Mouse (Mus musculus): ENCODE results near the gene Bmp7.

The Bmp7 gene

DNA sequence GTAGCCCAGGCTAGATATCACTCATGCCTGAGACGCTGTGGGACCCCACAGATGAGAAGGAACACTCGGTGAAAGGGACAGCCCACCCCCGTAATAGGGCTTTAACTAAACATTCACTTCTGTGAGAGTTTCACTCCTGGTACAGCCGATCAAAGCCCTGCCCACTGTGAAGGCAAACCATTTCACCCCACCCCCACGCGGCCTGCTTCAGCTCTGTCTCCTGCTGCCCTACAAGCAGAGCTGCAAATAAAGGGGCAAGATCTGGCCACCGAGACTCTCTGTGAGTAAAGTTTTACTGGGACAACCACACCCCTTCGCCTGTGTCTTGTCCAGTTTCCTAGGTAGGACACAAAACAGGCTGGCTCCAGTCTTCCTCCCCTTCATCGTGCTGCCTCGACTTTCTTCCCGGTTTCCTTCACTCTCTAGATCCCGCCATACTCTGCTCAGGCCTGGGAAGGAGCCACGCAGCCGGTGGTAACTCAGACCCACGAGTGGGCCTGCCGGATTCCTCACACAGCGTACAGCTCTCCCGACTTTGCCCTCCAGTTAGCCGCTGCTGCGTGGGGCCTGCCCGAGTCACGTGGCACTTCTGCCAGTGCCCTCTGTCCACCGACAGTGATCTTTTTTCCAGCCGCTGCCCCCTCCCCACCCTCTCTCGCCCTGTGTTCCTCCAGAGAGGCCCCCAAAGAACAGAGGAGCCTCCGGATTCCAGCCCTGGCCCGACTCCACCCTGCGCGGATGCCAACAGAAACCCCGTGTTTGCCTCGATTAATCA is 94.4 kb downstream of the Bmp7 start:
- DNase-seq: no peak

- no peak for DNase-seq
Measured at GRCm38 (mm10) chr2:172843903-172844302, 96.2 kb downstream of the Bmp7 start.

DNA sequence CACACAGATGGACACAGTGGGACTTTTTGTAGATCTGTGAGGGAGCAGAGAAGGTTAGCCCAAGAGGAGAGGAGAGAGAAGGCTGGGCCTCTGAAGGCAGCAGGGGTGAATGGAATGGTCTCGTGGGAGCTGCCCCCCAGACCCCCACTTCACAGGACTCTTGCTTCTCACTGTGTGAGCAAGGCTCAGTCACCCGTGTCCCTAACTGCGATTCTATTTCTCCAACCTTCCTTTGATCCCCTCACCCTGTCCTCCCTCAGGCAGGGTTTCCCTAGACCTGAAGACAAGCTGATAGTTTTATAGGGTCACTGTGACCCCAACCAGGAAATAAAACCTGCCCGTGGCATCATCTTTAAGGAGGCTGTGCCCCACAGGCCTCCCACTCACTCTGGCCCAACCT is 97.8 kb downstream of the Bmp7 start:
- DNase-seq: no peak

GRCm38 (mm10) chr2:172840905-172841750 is 99.0 kb downstream of the Bmp7 start:
- DNase-seq: peak; percentile 40 to 41

- DNase-seq: no peak
Measured at GRCm38 (mm10) chr2:172839317-172839980, 100.7 kb downstream of the Bmp7 start.

- no peak for DNase-seq
Measured at GRCm38 (mm10) chr2:172836516-172836915, 103.6 kb downstream of the Bmp7 start.

DNA sequence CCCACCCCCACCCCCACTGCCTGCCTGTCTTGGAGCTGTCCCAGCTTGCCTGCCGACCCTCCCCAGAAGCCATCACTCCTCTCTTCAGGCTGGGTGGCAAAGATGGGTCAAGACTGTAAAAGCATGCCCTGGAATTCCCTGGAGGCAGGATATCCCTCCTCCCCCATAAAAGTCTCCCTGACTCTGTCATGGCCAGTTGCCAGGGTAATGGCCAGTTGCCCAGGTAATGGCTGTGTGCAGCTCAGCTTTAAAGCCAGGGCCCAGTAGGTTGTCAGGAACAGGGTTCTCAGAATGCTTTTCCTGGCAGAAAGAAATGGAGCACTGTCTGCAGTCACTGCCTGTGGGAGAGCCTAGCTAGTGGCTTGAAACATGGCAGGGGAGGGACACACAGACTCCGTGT is 106.9 kb downstream of the Bmp7 start:
- peak; percentile 77 to 80 for DNase-seq

DNA sequence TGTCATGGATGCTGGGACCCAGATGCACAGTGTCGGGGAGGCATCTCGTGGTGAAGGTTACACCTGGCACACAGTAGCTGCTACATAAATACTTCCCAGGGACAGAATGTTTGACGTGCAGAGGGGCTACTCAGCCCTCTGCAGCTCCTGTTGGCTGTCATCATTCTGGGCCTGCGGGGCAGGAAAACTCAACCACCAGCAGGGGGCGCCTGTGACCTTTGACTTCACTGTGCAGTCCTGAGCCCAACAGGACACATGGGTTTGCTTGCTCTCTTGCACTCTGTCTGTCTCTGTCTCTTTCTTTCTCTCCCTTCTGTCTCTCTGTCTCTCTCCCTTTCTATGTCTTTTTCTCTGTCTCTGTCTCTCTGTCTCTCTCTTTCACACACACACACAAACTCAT is 108.4 kb downstream of the Bmp7 start:
- DNase-seq: peak; percentile 65 to 66

DNA sequence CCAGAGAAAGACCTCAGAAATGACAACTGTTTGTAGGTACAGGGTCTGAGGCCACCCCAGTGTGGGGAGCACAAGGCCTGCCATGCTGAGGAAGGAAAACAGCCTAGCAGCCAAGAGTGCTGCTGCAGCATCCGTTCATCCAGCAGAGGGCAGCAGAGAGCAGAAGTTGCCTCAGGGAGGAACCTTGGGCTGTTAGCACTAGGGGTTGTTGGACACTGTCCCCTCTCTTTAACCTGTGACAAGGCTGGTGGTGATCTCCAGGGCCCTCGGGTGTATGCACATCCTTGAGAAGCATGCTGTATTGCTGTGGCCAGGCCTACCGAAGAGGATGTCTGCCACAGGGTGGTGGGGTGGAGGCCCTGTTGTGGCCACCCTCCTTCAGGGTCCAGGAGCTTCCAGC is 109.0 kb downstream of the Bmp7 start:
- DNase-seq: peak; percentile 82 to 86

- DNase-seq: no peak
Measured at GRCm38 (mm10) chr2:172828229-172828628, 111.9 kb downstream of the Bmp7 start.

DNA sequence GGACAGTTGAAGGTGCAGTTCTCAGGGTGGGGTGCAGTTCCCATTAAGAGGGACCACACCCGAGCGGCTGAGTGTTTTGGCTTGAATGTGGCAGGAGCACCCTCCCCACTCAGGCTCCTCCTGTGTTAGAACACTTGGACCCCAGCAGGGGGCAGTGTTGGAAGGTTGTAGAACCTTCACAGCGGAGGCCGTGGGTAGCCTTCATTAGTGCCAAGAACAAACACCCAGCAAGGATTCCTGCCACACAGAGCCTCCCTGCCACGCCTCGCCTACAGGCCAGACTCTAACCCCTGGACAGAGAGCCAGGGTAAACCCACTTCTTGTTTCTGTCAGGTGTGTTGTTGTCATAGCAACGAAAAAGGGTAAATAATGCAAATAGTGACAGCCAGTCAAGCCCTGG is 112.6 kb downstream of the Bmp7 start:
- no peak for DNase-seq

GRCm38 (mm10) chr2:172825785-172826145 is 114.4 kb downstream of the Bmp7 start:
- DNase-seq: no peak

GRCm38 (mm10) chr2:172824906-172825784 is 115.0 kb downstream of the Bmp7 start:
- DNase-seq: peak in 1 of 2 experiments; percentile 8

DNA sequence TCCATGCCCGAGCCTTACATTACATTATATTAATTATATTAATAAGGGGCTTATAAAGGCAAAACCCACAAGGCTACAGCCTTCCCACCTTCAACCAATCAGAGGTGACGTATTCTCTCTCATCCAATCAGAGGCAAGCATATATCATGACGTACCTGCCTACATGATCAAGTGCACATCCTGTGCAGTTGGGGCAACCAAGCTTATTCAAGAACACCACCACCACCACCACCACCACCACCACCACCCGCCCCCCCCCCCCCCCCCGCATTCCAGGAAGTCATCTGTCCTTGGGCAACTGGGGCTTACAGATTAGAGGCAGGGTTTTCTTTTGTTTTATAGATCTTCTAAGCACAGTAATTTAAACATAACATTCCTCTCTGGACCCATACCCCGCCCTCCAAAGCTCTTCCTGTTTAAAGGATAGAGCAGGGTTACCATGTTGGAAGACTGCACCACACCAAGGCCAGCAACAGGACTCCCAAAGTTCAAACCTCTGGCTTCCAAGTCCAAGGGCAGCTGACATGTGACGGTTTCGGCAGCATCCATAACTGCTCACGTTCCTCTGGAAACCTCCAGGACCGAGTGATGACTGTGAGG is 121.4 kb downstream of the Bmp7 start:
- DNase-seq: no peak
